In the genomic region with DNA sequence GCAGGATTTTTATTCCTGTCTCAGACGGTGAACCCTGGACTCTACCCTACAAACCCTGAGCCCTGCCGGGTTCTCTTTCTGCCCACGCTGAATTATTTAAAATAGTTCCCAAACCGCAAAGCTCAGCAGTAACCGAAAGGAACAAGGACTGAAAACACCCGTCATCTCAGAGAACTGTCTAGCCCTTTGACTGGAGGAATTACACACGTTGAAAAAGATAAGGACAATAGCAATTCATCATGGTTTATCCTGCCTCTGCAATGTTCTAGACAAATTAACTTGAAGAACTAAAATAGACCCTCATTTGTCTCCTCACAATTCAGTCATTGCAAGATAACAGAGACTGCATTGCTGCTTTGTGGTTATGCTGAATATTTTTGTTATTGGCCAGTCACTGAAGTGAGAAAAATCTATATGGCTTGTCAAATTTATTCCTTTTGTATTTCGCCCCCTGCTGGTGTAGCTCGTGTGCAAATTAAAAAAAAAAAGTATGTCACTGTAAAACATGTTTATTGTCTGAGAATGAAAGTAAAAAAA, we compare ENCODE assay signal across 8 mouse cellular contexts. TPM values are rescaled to one million over a fixed set of nuclear protein-coding genes. Genes with fewer than 3 reads are reported as not detected.
DNase-seq lines count a peak whose midpoint lies in the region; ATAC-seq and TF ChIP-seq lines count a peak whose summit lies in the region.

No protein-coding gene starts in this region.

- peaks cover 0 to 35% of the 10 kb centered on the region in 2 experiments; a peak in 3 of 4 replicates for H3K4me1 ChIP-seq in CH12.LX (ENCODE audit: control insufficient read depth in 1 of 2, insufficient read depth in 2 of 2)
- H3K4me1 ChIP-seq in embryonic facial prominence, embryonic 15.5 days: no peaks in the 10 kb centered on the region
- H3K4me1 ChIP-seq in heart, embryonic 16.5 days (ENCODE audit: control insufficient read depth, insufficient read depth, low read length): no peaks in the 10 kb centered on the region
- peaks cover 0 to 3% of the 10 kb centered on the region in 2 experiments; a peak in 1 of 4 replicates for H3K4me1 ChIP-seq in liver, embryonic 14.5 days (replicated peaks; ENCODE audit: control insufficient read depth in 2 of 2, insufficient read depth in 2 of 2, low read length in 1 of 2)
- H3K4me1 ChIP-seq in neural tube, embryonic 11.5 days (ENCODE audit: control insufficient read depth, insufficient read depth, low read length): no peaks in the 10 kb centered on the region

- no peak for TF ChIP-seq POLR2A in CH12.LX (IDR thresholded peaks at IDR 0.05; ENCODE audit: low read depth, low read length)

- no peak for TF ChIP-seq EP300 in CH12.LX (IDR thresholded peaks at IDR 0.05; ENCODE audit: low read length)
- TF ChIP-seq EP300 in liver, embryonic 14.5 days (IDR thresholded peaks at IDR 0.05; ENCODE audit: low read depth): peak; percentile 17; the same call in 1 of the 2 replicates

- peak overlapping the region; percentile 92 for H3K4me2 ChIP-seq in CH12.LX (ENCODE audit: insufficient read depth, low read depth, poor library complexity, severe bottlenecking)
- peak overlapping the region; percentile 85 for H3K4me2 ChIP-seq in embryonic facial prominence, embryonic 15.5 days (replicated peaks)
- peak overlapping the region; percentile 96 for H3K4me2 ChIP-seq in heart, embryonic 16.5 days (ENCODE audit: low read depth, low read length)
- peak overlapping the region; percentile 99 for H3K4me2 ChIP-seq in liver, embryonic 14.5 days (ENCODE audit: low read depth)
- peak overlapping the region; percentile 58 for H3K4me2 ChIP-seq in neural tube, embryonic 11.5 days (ENCODE audit: low read depth)

- TF ChIP-seq RAD21 in CH12.LX (IDR thresholded peaks at IDR 0.05; ENCODE audit: low read depth, low read length): peak; percentile 60

- peak; percentile 90 for DNase-seq in CH12.LX (ENCODE audit: extremely low read depth)
- DNase-seq in adrenal gland, postnatal 36 days: peak; percentile 17 to 66
- peak; percentile 76 for DNase-seq in kidney, postnatal 25 days
- DNase-seq in liver, embryonic 14.5 days (ENCODE audit: low read depth in 3 of 3, low spot score in 3 of 3): peak; percentile 67 to 82 (median 71)
- peak; percentile 70 for DNase-seq in neural tube, embryonic 11.5 days (ENCODE audit: low spot score)
- peak; percentile 87 for DNase-seq in thymus, postnatal 0 days (ENCODE audit: low spot score)

- peak overlapping the region; percentile 65 for H3K27ac ChIP-seq in CH12.LX (ENCODE audit: insufficient read depth, low read depth)
- peak overlapping the region; percentile 95 for H3K27ac ChIP-seq in embryonic facial prominence, embryonic 15.5 days (replicated peaks)
- H3K27ac ChIP-seq in heart, embryonic 16.5 days (ENCODE audit: low read length): peak overlapping the region; percentile 91
- H3K27ac ChIP-seq in liver, embryonic 14.5 days: peak overlapping the region; percentile 94
- peak overlapping the region; percentile 81 for H3K27ac ChIP-seq in neural tube, embryonic 11.5 days (ENCODE audit: low read depth, low read length)

- H3K9me3 ChIP-seq in CH12.LX (replicated peaks; ENCODE audit: low read length): no peaks in the 10 kb centered on the region
- no peaks in the 10 kb centered on the region for H3K9me3 ChIP-seq in embryonic facial prominence, embryonic 15.5 days (replicated peaks)
- no peaks in the 10 kb centered on the region for H3K9me3 ChIP-seq in heart, embryonic 16.5 days (replicated peaks; ENCODE audit: control insufficient read depth, low read length)
- H3K9me3 ChIP-seq in liver, embryonic 14.5 days (ENCODE audit: control insufficient read depth, low read length): no peaks in the 10 kb centered on the region
- H3K9me3 ChIP-seq in neural tube, embryonic 11.5 days (ENCODE audit: control insufficient read depth, low read length): no peaks in the 10 kb centered on the region

- peak overlapping the region; percentile 55 to 93 (median 66) for H3K4me3 ChIP-seq in CH12.LX (replicated peaks in 1 of 3; ENCODE audit: low read depth in 2 of 3, low read length in 2 of 3, poor library complexity in 1 of 3)
- H3K4me3 ChIP-seq in embryonic facial prominence, embryonic 15.5 days (replicated peaks): peak overlapping the region; percentile 99
- peak overlapping the region; percentile 96 for H3K4me3 ChIP-seq in heart, embryonic 16.5 days (ENCODE audit: low read length)
- peak overlapping the region; percentile 75 to 92 for H3K4me3 ChIP-seq in liver, embryonic 14.5 days (ENCODE audit: insufficient read depth in 1 of 2, low read depth in 2 of 2, low read length in 2 of 2)
- peak overlapping the region; percentile 96 for H3K4me3 ChIP-seq in neural tube, embryonic 11.5 days (ENCODE audit: low read depth, low read length)

- ATAC-seq in embryonic facial prominence, embryonic 15.5 days (ENCODE audit: insufficient number of reproducible peaks, low FRiP score, low TSS enrichment, low read depth): no peak
- ATAC-seq in heart, embryonic 16.5 days (replicated peaks; ENCODE audit: extremely low read depth, insufficient read depth, low FRiP score): no peak
- ATAC-seq in liver, embryonic 14.5 days (ENCODE audit: insufficient read depth): no peak
- no peak for ATAC-seq in neural tube, embryonic 11.5 days (ENCODE audit: insufficient read depth, low FRiP score, low TSS enrichment)

- H3K27me3 ChIP-seq in CH12.LX (replicated peaks): no peaks in the 10 kb centered on the region
- H3K27me3 ChIP-seq in embryonic facial prominence, embryonic 15.5 days: no peaks in the 10 kb centered on the region
- H3K27me3 ChIP-seq in heart, embryonic 16.5 days (ENCODE audit: control insufficient read depth, insufficient read depth, low read length): no peaks in the 10 kb centered on the region
- no peaks in the 10 kb centered on the region for H3K27me3 ChIP-seq in liver, embryonic 14.5 days (ENCODE audit: control insufficient read depth, insufficient read depth, low read length)
- no peaks in the 10 kb centered on the region for H3K27me3 ChIP-seq in neural tube, embryonic 11.5 days (ENCODE audit: control insufficient read depth, insufficient read depth, low read length)

- WGBS in embryonic facial prominence, embryonic 15.5 days: under 1% methylated on average over 9 of the region's 9 CpGs
- under 1% methylated on average over 9 of the region's 9 CpGs for WGBS in heart, embryonic 16.5 days
- under 1% methylated on average over 9 of the region's 9 CpGs for WGBS in liver, embryonic 14.5 days (ENCODE audit: insufficient replicate concordance)
- WGBS in neural tube, embryonic 11.5 days: under 1% methylated on average over 9 of the region's 9 CpGs

- peak; percentile 52 to 81; a peak in 3 of 4 replicates for TF ChIP-seq CTCF in CH12.LX (conservative IDR thresholded peaks at IDR 0.05 in 1 of 2, IDR thresholded peaks at IDR 0.05 in 1 of 2; ENCODE audit: low read depth in 2 of 2, low read length in 2 of 2)
- peak; percentile 68 for TF ChIP-seq CTCF in liver, embryonic 14.5 days (IDR thresholded peaks at IDR 0.05; ENCODE audit: low read depth)

- peak overlapping the region; percentile 65 for H3K9ac ChIP-seq in CH12.LX (ENCODE audit: insufficient read depth, low read depth)
- peak overlapping the region; percentile 83; the same call in 1 of the 2 replicates for H3K9ac ChIP-seq in embryonic facial prominence, embryonic 15.5 days
- H3K9ac ChIP-seq in heart, embryonic 16.5 days (ENCODE audit: low read length): peak overlapping the region; percentile 95
- peak overlapping the region; percentile 90 for H3K9ac ChIP-seq in liver, embryonic 14.5 days (replicated peaks)
- H3K9ac ChIP-seq in neural tube, embryonic 11.5 days (ENCODE audit: low read length): peak overlapping the region; percentile 53

- in situ Hi-C loops in CH12.LX (cut with MboI; ENCODE audit: low pct_ligation_motif_present, low pct_unique_long_range_greater_than_20kb, low sequenced_read_pairs): no loop called here

- H3K79me2 ChIP-seq in CH12.LX (replicated peaks; ENCODE audit: control insufficient read depth, extremely low read depth, insufficient read depth, poor library complexity, severe bottlenecking): peaks cover 21% of the 10 kb centered on the region

- dilution Hi-C loops in CH12.LX (cut with MboI; ENCODE audit: extremely low pct_ligation_motif_present, extremely low pct_unique_long_range_greater_than_20kb, low sequenced_read_pairs): no loop called here

- peaks cover 0 to 11% of the 10 kb centered on the region in 2 experiments for H3K36me3 ChIP-seq in CH12.LX (replicated peaks in 1 of 2; ENCODE audit: control insufficient read depth in 1 of 2, insufficient read depth in 1 of 2, low read length in 1 of 2)
- H3K36me3 ChIP-seq in embryonic facial prominence, embryonic 15.5 days: no peaks in the 10 kb centered on the region
- H3K36me3 ChIP-seq in heart, embryonic 16.5 days (ENCODE audit: control insufficient read depth, insufficient read depth): no peaks in the 10 kb centered on the region
- no peaks in the 10 kb centered on the region for H3K36me3 ChIP-seq in liver, embryonic 14.5 days (replicated peaks; ENCODE audit: control insufficient read depth, insufficient read depth, low read depth)
- H3K36me3 ChIP-seq in neural tube, embryonic 11.5 days (ENCODE audit: control insufficient read depth, insufficient read depth, low read length): no peaks in the 10 kb centered on the region

TF ChIP-seq in CH12.LX, 34 proteins besides CTCF, POLR2A, EP300 and RAD21 (continues in another document):
- TF ChIP-seq CHD1 (IDR thresholded peaks at IDR 0.05; ENCODE audit: low read depth, low read length) (peak; percentile 92), USF2 (conservative IDR thresholded peaks at IDR 0.05; ENCODE audit: low read depth, low read length) (no peak), ZNF384 (IDR thresholded peaks at IDR 0.05; ENCODE audit: low read depth, low read length) (peak; percentile 99), UBTF (IDR thresholded peaks at IDR 0.05; ENCODE audit: low read depth, low read length) (no peak), PAX5 (IDR thresholded peaks at IDR 0.05; ENCODE audit: low read length) (no peak), IRF4 (IDR thresholded peaks at IDR 0.05; ENCODE audit: low read depth, low read length) (peak; percentile 42; the same call in 1 of the 2 replicates), ETS1 (conservative IDR thresholded peaks at IDR 0.05; ENCODE audit: low read depth, low read length) (peak; percentile 52; the same call in 1 of the 2 replicates), TBP (conservative IDR thresholded peaks at IDR 0.05; ENCODE audit: low read depth, low read length) (no peak)

RNA-seq across cellular contexts. Expression of a gene that starts 1.0 kb away (rescaled TPM):
- total RNA-seq in CH12.LX (2012; rRNA removed) (53.0 and 53.9 TPM in 2 replicates), CH12.LX (2014; rRNA removed) (76.1 and 80.0 TPM in 2 replicates)
- 53.7 and 57.9 TPM in 2 replicates for polyA plus RNA-seq in CH12.LX (2012; ENCODE audit: insufficient read length, low read depth)
- 10 to 100 TPM; 53.3 to 70.6 TPM for total RNA-seq in adrenal gland, postnatal 36 days (2021)
- 22.7 and 24.2 TPM in 2 replicates for polyA plus RNA-seq in embryonic facial prominence, embryonic 15.5 days (2015; fragmentation: Nextera tagmentation; extraction: Ambion mirVana)
- polyA plus RNA-seq in heart, embryonic 16.5 days (2015; fragmentation: Nextera tagmentation; extraction: Ambion mirVana): 11.8 and 13.1 TPM in 2 replicates
- 8.6 and 17.2 TPM in 2 replicates for polyA plus RNA-seq in liver, embryonic 14.5 days (2012; rRNA removed)
- polyA plus RNA-seq in liver, embryonic 14.5 days (2014; fragmentation: Nextera tagmentation; extraction: Ambion mirVana): 10.4 and 11.8 TPM in 2 replicates
- 28.1 and 28.4 TPM in 2 replicates for polyA plus RNA-seq in neural tube, embryonic 11.5 days (2014; fragmentation: Nextera tagmentation; extraction: Ambion mirVana)
- 36.5 and 41.9 TPM in 2 replicates for polyA plus RNA-seq in thymus, postnatal 0 days (2015; fragmentation: Nextera tagmentation; extraction: Ambion mirVana)
